Mouse (Mus musculus) erythroblast, embryonic 14.5 days (primary cell): ENCODE results near the gene Slc2a2. TPM values are rescaled to one million over a fixed set of nuclear protein-coding genes. Genes with fewer than 3 reads are reported as not detected.
"Not testable (repeated sequence)": the region's sequence is repeated elsewhere in the genome, so short reads cannot be mapped to it uniquely, and the experiment has no call there.

ENCODE experiments used
- H3K27me3 ChIP-seq: 2 replicates; pipeline ENCODE4 v1.6.1; 2012; ENCODE audit warnings: inconsistent platforms; ENCODE audit not compliant: control insufficient read depth
- H3K36me3 ChIP-seq: 2 replicates; pipeline ENCODE4 v1.6.1; 2012; ENCODE audit warnings: mild to moderate bottlenecking, inconsistent platforms; ENCODE audit not compliant: control insufficient read depth
- H3K4me1 ChIP-seq: 2 replicates; pipeline ENCODE4 v1.6.1; 2012; ENCODE audit warnings: inconsistent platforms; ENCODE audit not compliant: control insufficient read depth
- H3K4me3 ChIP-seq: replicated peaks from 2 replicates; pipeline ENCODE3; 2012; ENCODE audit warnings: moderate library complexity, mild to moderate bottlenecking, inconsistent platforms
- H3K9me3 ChIP-seq: 2 replicates; pipeline ENCODE4 v1.6.1; 2012; ENCODE audit warnings: low read length, inconsistent platforms, mixed read lengths; ENCODE audit not compliant: control insufficient read depth
- GATA1 ChIP-seq: IDR thresholded peaks from 2 replicates; pipeline ENCODE4 v1.6.1; 2012; ENCODE audit warnings: low read length, inconsistent platforms, mixed read lengths
- TAL1 ChIP-seq: IDR thresholded peaks from 3 replicates; pipeline ENCODE4 v1.6.1; 2012; ENCODE audit warnings: low read length, inconsistent platforms, mixed read lengths
- polyA plus RNA-seq: library from polyadenylated mRNA; stranded (reverse); fragments of >175 nt; gene quantifications from 2 replicates; pipeline ENCODE4 v1.2.3, GENCODE M21; 2012

The Slc2a2 gene
- polyA plus RNA-seq, 1 experiment = 0.01 TPM

DNA sequence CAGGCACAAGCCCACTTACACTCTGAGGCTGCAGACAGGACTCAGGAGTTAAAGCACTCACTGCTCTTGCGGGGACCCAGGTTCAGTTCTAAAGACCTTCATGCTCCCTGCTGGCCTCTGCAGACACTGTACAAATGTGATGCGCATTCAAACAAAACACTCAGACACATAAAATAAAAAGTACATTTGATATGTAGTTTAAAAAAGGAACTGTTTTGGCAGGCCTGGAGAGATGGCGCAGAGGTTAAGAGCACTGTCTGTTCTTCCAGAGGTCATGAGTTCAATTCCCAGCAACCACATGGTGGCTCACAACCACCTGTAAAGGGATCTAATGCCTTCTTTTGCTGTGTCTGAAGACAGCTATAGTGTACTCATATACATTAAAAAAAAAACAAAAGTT lies 50.4 kb downstream of the Slc2a2 start:
- no peaks in the 10 kb centered on the region for H3K27me3 ChIP-seq
- TF ChIP-seq GATA1 (no peak), TAL1 (no peak)

DNA sequence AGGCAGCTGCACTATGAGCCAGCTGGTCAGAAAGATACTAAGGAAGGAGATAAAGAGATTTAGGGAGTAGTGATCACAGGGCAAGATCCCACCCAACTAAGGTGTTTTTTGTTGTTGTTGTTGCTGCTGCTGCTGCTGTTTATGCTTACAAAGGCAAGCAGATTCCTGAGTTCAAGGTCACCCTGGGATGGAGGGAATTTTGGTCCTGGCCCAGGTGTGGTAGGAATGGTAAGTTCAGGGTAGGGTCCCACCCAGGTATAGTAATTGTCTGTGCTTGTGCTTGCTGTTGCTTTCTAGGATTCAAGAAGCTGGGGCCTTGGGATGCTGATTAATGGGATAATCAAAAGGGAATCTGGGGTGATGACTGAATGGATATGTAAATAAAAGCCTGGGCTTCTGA lies 51.3 kb downstream of the Slc2a2 start:
- H3K4me1 ChIP-seq = 0 out of 2 replicates have a peak, but pooled peaks cover 3% of the 10 kb centered on the region
- H3K27me3 ChIP-seq = no peaks in the 10 kb centered on the region
- no peak overlapping the region for H3K4me3 ChIP-seq
- TF ChIP-seq TAL1 (no peak), GATA1 (no peak)
- no peaks in the 10 kb centered on the region for H3K36me3 ChIP-seq
- no peaks in the 10 kb centered on the region for H3K9me3 ChIP-seq

More for the DNA sequence above, 50.4 kb downstream of the Slc2a2 start:
- Histone ChIP-seq H3K36me3 (no peaks in the 10 kb centered on the region), H3K9me3 (no peaks in the 10 kb centered on the region), H3K4me3 (no peak overlapping the region), H3K4me1 (0 out of 2 replicates have a peak, but pooled peaks cover 3% of the 10 kb centered on the region)

DNA sequence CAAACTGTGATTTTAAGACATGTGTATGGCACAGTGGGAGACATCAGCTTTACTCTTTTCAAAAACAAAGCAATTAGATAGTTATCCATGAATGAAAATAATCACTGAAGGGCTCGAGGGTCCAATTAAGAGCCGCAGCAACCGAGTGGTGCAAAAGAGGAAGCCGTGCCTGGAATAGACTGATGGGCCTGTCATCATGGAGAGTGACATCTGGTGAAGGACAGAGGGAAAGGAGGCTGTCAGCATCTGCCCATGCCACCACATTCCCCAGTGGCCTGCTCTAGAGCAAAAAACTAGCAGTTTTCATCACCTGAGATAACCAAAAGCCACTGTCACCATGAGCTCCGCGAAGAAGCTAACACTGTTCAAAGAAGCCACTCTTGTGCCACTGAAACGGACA lies 57.8 kb downstream of the Slc2a2 start:
- Histone ChIP-seq H3K36me3 (no peaks in the 10 kb centered on the region), H3K4me3 (no peak overlapping the region), H3K27me3 (no peaks in the 10 kb centered on the region; the same call in 1 of the 2 replicates), H3K4me1 (no peaks in the 10 kb centered on the region), H3K9me3 (no peaks in the 10 kb centered on the region)
- TF ChIP-seq TAL1 (no peak), GATA1 (no peak)

DNA sequence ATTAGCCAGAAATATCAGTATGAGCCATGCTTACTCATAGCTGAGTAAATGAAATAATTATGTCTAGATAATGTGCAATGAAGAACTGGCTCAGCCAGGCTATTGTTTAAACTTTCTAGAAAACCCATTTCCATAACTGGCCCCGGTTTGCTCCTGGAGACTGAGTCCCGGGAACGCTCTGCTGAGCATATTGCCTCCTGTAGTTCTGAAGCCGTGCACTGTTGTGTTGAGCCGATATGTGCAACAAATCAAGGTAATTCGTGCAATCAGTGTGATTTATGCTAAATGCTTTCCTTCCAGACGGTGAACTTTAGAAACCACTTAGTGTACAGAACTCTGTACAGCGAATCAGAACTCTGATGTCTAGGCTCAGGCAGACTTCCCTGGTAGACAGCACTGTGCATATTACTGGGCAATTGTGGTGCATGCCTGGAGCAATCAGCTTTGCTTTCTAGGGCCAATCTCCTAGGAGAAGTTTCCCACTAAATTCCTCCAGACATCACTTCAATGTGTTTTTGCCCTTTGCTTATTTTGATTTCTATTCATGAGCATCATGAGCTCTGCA lies 63.6 kb downstream of the Slc2a2 start:
- no peaks in the 10 kb centered on the region for H3K9me3 ChIP-seq
- TF ChIP-seq GATA1 (no peak), TAL1 (no peak)
- no peaks in the 10 kb centered on the region for H3K27me3 ChIP-seq
- H3K36me3 ChIP-seq = no peaks in the 10 kb centered on the region
- no peak overlapping the region for H3K4me3 ChIP-seq
- H3K4me1 ChIP-seq = no peaks in the 10 kb centered on the region

DNA sequence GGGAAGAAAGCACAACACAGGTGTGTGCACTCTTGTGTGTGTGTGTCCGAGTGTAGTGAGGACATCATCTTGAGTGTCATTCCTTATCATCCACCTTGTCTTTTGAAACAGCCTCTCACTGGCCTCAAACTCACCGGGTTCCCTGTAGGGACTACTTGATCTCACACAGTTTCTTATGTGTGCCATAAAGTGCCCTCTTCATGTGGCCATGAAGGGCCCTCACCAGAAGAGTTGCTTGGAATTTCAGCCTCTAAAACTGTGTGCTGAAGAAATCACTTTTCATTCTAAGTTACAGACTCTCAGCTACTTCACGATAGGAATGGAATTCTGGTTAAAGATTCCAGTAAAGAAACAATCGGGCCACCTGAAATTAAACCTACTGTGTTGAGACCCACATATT lies 69.2 kb downstream of the Slc2a2 start:
- no peaks in the 10 kb centered on the region; the same call in 1 of the 2 replicates for H3K27me3 ChIP-seq
- TF ChIP-seq TAL1 (no peak), GATA1 (no peak)
- no peaks in the 10 kb centered on the region for H3K9me3 ChIP-seq
- no peaks in the 10 kb centered on the region for H3K4me1 ChIP-seq
- H3K36me3 ChIP-seq = no peaks in the 10 kb centered on the region
- no peak overlapping the region for H3K4me3 ChIP-seq

DNA sequence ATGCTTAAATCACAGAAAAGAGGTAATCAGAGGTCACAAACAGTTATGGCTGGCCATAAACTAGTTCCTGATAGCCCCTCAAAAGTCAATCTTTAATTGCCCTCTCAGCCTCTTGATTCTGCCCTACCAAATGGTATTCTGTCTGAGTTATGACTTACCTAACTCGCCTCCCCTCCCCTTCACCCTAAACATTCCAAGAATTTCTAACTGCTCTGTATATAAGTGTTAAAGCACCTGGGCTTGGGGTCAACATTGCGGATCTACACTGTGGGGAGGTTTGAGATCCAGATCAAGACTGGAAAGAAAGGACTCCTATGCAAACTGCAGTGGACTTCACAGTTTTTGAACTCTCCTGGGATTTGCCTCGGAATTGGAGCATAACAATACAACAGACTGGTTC lies 70.5 kb downstream of the Slc2a2 start:
- Histone ChIP-seq H3K4me1 (no peaks in the 10 kb centered on the region), H3K36me3 (no peaks in the 10 kb centered on the region), H3K27me3 (no peaks in the 10 kb centered on the region; the same call in 1 of the 2 replicates), H3K9me3 (0 out of 2 replicates have a peak, but pooled peaks cover 2% of the 10 kb centered on the region), H3K4me3 (no peak overlapping the region)
- TF ChIP-seq TAL1 = no peak
- TF ChIP-seq GATA1 = no peak

DNA sequence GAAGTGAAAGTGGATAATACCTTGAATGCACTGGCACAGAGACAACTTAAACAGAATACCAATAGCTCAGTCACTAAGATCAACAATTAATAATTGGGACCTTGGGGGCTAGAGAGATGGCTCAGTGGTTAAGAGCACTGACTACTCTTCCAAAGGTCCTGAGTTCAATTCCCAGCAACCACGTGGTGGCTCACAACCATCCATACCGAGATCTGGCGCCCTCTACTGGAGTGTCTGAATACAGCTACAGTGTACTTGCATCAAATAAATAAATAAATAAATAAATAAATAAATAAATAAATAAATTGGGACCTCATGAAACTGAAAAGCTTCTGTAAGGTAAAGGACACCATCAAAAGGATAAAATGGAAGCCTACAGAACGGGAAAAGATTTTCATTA lies 75.2 kb downstream of the Slc2a2 start:
- H3K4me3 ChIP-seq = not testable (repeated sequence)
- H3K4me1 ChIP-seq = peaks cover 44% of the 10 kb centered on the region

DNA sequence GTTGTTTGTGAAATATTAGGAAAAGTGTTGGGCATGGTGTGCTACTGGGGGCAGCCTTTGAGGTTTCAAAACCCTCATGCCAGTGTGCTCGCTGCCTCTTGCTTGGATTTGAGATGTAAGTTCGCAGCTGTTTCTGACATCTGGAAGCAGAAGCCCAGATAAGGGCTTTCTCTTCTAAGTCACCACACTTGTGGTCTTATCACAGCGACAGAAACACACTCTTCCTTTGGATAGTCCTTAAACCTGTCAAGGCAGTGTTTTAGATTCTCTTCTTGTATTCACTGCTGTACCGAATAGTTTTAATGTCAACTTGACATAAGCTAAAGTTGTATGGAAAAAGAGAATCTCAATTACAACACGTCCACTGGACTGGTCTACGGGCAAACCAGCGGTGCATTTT lies 77.7 kb downstream of the Slc2a2 start:
- 0 out of 2 replicates have a peak, but pooled peaks cover 2% of the 10 kb centered on the region for H3K9me3 ChIP-seq
- H3K4me1 ChIP-seq = peaks cover 54% of the 10 kb centered on the region
- H3K27me3 ChIP-seq = no peaks in the 10 kb centered on the region
- H3K4me3 ChIP-seq = peak overlapping the region; percentile 61
- H3K36me3 ChIP-seq = peaks cover 3% of the 10 kb centered on the region
- TF ChIP-seq TAL1 (peak; percentile 70), GATA1 (peak; percentile 86)

More for the DNA sequence above, 75.2 kb downstream of the Slc2a2 start:
- H3K9me3 ChIP-seq, H3K36me3 ChIP-seq, H3K27me3 ChIP-seq: not testable (repeated sequence)

DNA sequence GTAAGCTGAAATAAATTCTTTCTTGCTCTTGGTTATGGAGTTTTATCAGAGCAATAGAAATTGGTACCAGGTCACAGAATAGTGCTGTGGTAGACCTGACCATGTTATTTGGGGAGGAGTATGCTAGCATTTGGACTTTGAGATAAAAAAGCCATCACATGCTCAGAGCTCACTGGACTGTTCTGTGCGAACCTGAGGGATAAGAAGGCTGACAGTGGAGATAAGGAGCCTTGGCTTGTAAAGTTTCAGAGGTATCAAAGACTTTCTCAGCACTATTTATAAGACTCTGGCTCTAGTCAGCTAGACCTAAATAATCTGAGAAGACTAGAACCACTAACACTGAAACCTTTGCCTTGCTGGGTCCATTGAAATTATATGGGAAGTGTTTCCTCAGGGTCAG lies 78.3 kb downstream of the Slc2a2 start:
- peaks cover 7% of the 10 kb centered on the region; the same call in 1 of the 2 replicates for H3K9me3 ChIP-seq
- H3K4me3 ChIP-seq = peak overlapping the region; percentile 61
- TF ChIP-seq TAL1 (peak; percentile 53), GATA1 (peak; percentile 85)
- H3K4me1 ChIP-seq = peaks cover 60% of the 10 kb centered on the region
- peaks cover 3% of the 10 kb centered on the region for H3K36me3 ChIP-seq
- H3K27me3 ChIP-seq = no peaks in the 10 kb centered on the region; the same call in 1 of the 2 replicates

DNA sequence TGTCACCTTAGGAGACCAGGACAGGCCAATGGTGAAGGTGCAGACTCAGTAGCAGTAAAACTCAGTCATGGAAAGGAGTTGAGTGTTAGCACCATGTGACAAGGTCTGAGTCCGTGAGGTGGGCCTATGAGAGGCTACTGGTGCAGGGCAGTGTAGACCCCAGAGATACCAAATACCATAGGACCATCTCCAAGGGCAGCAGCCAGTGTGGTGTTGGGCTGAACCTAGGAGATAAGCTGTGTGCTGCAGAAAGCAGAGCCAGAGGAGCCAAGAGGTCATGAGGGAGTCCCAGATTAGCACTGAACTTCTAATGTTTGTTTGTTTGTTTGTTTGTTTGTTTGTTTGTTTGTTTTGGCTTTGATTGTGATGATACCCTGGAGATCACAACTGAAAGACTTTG lies 78.8 kb downstream of the Slc2a2 start:
- Histone ChIP-seq H3K4me1 (peaks cover 63% of the 10 kb centered on the region), H3K27me3 (peaks cover 2% of the 10 kb centered on the region), H3K9me3 (peaks cover 7% of the 10 kb centered on the region; the same call in 1 of the 2 replicates), H3K4me3 (peak overlapping the region; percentile 61), H3K36me3 (peaks cover 3% of the 10 kb centered on the region)
- TF ChIP-seq TAL1 (peak; percentile 72), GATA1 (peak; percentile 63; the same call in 1 of the 2 replicates)
